Mouse (Mus musculus) ovary, adult 18-20 months (tissue): ENCODE data around the gene Tmem259.
"Not testable (repeated sequence)": the region's sequence is repeated elsewhere in the genome, so short reads cannot be mapped to it uniquely, and the experiment has no call there.

Experiments
- DNase-seq: peaks from one replicate; pipeline ENCODE4 v3.0.0; 2022; ENCODE audit warnings: low spot score, mixed read lengths

Tmem259 gene

GRCm38 (mm10) chr10:79964727-79965126, 19.4 kb downstream of the Tmem259 start:
- DNase-seq: no peak

DNA sequence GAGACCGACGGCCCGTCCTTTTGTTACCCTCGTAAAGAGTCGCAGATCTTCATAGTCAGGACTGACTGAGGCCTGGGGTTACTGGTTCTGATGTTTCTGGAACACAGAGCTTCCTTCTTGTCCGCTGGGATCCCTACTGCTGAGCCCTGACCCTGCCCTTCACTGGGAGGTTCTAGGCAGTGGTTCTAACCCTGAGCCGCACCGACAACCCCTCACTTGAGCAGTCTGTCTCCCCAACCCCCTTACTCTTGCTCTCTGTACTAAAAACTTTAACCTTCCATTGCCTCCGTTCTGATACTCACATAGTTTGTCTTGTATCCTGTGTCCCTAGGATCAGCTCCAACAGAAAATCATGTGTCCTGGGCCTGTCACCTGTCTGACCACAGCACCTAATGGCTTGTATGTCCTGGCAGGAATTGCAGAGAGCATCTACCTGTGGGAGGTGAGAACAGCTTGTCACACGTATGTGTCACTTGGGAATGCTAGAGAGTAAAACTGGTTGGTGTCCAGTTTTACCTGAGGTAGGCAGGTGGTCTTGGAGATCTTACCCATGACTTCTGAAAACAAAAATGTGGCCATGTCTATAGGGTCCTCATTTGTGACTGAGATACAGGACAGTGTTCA, 23.3 kb downstream of the Tmem259 start:
- DNase-seq: no peak

- peak; percentile 99 for DNase-seq
Measured at GRCm38 (mm10) chr10:79959847-79960601, 24.1 kb downstream of the Tmem259 start, which contains the start of gene Wdr18. Gene Wdr18 (plus strand): TSS chr10:79960152.

DNA sequence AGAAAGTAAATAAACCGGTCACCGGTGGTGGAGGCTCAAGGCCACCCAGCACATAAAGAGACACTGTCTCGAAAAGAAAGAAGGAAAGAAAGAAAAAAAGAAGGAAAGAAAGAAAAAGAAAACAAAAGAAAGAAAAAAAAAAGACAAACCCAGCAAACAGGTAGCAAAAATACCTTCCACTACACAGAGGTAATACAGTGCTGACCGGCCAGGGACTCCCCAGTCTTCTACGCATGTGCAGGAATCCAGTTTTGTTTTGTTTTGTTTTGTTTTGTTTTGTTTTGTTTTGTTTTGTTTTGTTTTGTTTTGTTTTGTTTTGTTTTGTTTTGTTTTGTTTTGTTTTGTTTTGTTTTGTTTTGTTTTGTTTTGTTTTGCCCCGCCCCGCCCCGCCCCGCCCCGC, 24.7 kb downstream of the Tmem259 start:
- not testable (repeated sequence) for DNase-seq

GRCm38 (mm10) chr10:79958140-79958816, 25.9 kb downstream of the Tmem259 start:
- DNase-seq: peak; percentile 63

- no peak for DNase-seq
Measured at GRCm38 (mm10) chr10:79956643-79957154, 27.4 kb downstream of the Tmem259 start.

DNA sequence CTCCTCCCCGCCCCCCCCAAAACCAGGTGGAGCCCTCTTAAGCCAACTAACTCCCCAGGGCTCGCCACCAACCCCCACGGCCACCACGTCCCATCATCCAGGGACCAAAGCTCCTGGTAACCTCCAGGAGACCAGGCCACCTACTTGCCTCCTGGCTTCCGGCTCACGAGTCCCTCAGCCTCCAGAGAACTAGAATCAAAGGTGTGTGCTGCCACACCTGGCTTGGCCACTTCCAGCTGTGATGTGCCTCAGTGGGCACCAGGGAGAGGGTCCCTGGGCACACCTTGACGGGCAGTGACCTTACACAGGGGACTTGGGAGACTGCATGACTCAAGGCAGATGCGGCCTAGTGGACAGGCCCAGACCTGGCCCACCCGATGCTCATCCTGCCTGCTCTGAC, 28.4 kb downstream of the Tmem259 start:
- no peak for DNase-seq

GRCm38 (mm10) chr10:79953946-79954345, 30.2 kb downstream of the Tmem259 start:
- no peak for DNase-seq

DNA sequence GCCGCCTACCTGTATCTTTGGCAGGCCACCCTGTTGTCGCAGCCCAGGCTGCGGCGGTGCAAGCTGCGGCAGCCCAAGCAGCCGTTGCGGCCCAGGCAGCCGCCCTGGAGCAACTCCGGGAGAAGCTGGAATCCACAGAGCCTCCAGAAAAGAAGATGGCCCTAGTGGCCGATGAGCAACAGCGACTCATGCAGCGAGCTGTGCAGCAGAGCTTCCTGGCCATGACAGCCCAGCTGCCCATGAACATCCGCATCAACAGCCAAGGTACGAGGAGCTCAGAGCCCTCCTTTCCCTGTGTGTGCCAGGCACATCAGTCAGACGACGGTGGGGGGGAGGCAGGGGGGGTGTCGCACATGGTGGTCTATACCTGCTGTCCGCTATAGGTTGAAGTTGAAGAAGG, 33.5 kb downstream of the Tmem259 start:
- DNase-seq: no peak

- no peak for DNase-seq
Measured at GRCm38 (mm10) chr10:79949873-79950272, 34.3 kb downstream of the Tmem259 start.

DNA sequence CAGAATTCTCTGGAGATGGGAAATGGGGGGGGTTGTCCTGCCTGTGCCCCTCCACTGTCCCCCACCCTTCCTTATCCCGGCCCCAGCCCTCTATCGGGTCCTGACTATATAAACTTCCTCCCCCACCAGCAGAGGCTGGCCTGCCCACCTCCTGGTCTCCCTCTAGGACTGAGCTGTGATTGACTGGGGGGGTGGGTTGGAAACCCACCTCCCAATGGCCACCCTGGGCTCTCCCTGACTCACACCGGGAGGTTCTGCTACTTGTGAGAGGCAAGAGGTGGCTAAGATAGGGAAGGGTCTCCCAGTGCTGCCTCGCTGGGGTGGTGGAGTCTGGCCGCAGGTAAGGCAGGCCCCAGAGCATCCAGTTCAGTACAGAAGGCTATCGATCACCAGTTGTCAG, 36.6 kb downstream of the Tmem259 start:
- DNase-seq: no peak

GRCm38 (mm10) chr10:79946752-79947322, 37.3 kb downstream of the Tmem259 start:
- DNase-seq: no peak

GRCm38 (mm10) chr10:79945507-79946234, 38.5 kb downstream of the Tmem259 start:
- DNase-seq: no peak

DNA sequence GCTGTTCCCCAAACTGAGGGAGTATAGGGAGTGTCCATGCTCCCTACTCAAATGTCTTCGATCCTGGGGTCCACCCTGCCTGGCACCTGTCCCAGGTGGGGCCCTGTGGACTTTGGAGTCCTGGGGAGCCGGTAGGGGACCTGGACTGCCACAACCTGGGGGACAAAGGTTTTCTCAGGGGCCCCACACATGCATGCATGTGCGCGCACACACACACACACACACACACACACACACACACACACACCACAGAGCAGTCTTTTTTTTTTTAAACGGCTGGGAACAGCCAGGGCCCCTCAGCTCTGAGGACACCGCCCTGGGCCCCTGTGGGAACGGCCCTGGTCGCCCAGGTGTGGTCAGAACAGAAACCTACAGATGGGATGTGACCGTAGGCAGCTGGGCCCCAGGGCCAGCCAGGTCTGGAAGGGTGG, 40.6 kb downstream of the Tmem259 start:
- no peak for DNase-seq

DNA sequence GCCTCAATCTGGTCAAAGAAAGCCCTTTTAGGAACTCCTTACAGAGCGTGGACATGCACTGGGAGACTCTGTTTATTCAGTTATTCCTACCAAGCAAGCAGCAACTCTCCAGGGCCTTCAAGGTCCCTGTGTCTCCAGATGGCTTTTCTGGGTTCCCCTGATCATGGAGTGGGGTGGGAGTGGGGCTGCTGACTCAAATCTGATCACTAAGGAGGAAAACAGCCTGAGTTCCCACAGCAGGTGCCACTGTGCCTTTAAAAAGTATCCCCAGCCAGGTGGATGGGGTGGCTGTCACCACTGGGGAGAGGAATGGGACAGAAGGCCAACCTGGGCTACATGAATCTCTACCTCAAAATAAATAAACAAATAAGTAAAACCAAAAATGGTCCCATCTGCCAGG, 41.1 kb downstream of the Tmem259 start:
- DNase-seq: no peak

GRCm38 (mm10) chr10:79940749-79941148, 43.4 kb downstream of the Tmem259 start:
- DNase-seq: no peak

GRCm38 (mm10) chr10:79937775-79938526, 46.2 kb downstream of the Tmem259 start:
- no peak for DNase-seq

DNA sequence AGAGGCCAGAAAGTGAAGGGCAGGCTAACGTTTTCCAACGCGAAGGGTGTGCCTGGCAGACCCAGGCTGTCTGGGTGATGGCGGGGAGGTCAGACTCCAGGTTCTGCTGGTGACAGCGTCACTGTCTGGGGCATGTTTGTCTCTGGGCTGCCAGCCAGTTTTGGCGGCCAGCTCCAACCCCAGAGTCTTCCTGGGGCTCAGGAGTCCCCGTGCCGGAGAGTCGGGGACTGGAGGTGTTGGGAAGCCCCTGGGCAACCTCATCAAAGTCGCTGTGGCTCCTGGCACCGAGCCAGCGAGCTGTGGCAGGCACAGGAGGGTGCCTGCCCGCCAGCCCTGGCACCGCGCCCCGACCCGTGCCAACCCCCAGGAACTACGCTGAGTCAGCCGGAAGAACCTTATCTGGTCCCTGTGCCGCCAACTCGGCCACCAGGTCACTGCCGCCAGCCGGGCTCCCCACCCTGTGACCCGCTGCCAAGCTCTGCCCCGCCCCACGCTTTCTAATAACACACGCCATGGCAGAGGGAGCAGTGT, 47.2 kb downstream of the Tmem259 start:
- peak; percentile 73 for DNase-seq

GRCm38 (mm10) chr10:79936284-79936910, 47.7 kb downstream of the Tmem259 start:
- no peak for DNase-seq
